Mouse (Mus musculus) lung, adult 2 months (tissue): ENCODE measurements around the gene Rbfox2. TPM values are rescaled to one million over a fixed set of nuclear protein-coding genes. Genes with fewer than 3 reads are reported as not detected.
"Not testable (repeated sequence)": the region's sequence is repeated elsewhere in the genome, so short reads cannot be mapped to it uniquely, and the experiment has no call there.

Experiments
- DNase-seq: peaks from one replicate; pipeline ENCODE4 v3.0.0; 2022
- H3K4me1 ChIP-seq: fragments of 200-500 bp; 2 replicates; pipeline ENCODE4 v1.6.1; 2011; ENCODE audit warnings: low read length; ENCODE audit not compliant: control insufficient read depth, insufficient read depth
- H3K4me3 ChIP-seq: fragments of 200-500 bp; replicated peaks from 2 replicates; pipeline ENCODE3; 2011; ENCODE audit warnings: low read depth, mild to moderate bottlenecking, control low read depth, low read length; ENCODE audit errors: extremely low read depth
- CTCF ChIP-seq: fragments of 200-500 bp; IDR thresholded peaks from 2 replicates; pipeline ENCODE4 v1.5.1; 2011; ENCODE audit warnings: mild to moderate bottlenecking, low read length, control low read depth; ENCODE audit not compliant: insufficient read depth
- POLR2A ChIP-seq: fragments of 200-500 bp; IDR thresholded peaks from 2 replicates; pipeline ENCODE4 v1.6.1; 2011; ENCODE audit warnings: low read depth, mild to moderate bottlenecking, control low read depth, low read length, borderline replicate concordance; ENCODE audit errors: extremely low read depth
- WGBS: fragments of 180-500 bp; shearing (Covaris S2); methylation state at CpG from one replicate; pipeline ENCODE4 v1.1.7; 2018; 5-methylcytosine and 5-hydroxymethylcytosine counted together
- polyA plus RNA-seq: library from polyadenylated mRNA; depleted of rRNA; stranded (reverse); fragments of >200 nt; gene quantifications from 2 replicates; pipeline ENCODE4 v1.2.3, GENCODE M21; 2012

Rbfox2 gene
- polyA plus RNA-seq, 1 experiment = 72.0 TPM

DNA sequence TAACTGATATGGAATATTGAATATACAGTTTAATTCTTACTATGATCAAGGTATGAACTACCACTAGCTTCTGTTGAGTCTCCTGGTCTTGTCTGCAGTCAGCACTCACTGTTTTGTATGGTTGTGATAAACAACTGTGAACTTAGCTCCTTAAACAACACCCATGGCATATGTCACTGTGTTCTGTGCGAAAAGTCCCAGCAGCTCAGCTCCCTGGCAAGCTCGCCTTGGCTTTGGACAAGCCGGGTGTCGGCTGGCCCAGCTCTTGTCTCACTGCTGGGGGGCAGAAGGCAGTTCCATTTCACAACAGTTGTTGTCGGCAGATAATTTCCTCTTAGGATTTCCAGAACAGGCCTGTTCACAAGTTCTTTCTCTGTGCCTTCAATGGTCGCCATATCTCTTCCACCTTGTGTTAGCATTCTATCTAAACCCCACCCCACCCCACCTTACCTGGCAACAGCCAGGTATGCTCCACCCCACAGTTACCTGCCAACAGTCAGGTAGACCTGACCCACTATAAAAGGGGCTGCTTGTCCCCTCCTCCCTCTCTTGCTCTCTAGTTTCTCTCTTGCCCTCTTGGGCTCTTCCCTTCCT is 241.4 kb downstream of the Rbfox2 start:
- DNase-seq = no peak
- 71% methylated on average over 6 of the region's 6 CpGs for WGBS
- no peak for TF ChIP-seq POLR2A
- H3K4me3 ChIP-seq = no peak overlapping the region
- H3K4me1 ChIP-seq = no peaks in the 10 kb centered on the region

DNA sequence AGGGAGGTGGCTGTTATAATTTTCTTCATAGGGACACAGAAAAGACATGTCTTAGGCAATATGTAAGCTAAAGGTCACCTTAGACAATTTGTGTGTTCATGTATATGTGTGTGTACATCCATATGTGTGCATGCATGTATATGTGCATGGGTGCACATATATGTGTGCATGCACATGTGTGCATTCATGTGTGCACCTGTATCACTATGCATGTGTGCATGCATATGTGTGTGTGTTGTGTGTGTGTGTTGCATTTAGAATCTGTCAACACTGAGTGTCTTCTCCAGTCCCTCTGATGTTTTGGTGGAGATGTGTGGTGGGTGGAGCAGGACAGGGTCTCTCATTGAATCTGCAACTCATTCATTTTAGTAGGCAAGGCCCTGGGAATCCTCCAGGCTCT is 244.1 kb downstream of the Rbfox2 start:
- no peak for TF ChIP-seq POLR2A
- no peak for TF ChIP-seq CTCF
- H3K4me3 ChIP-seq = no peak overlapping the region
- H3K4me1 ChIP-seq = no peaks in the 10 kb centered on the region
- DNase-seq = no peak

DNA sequence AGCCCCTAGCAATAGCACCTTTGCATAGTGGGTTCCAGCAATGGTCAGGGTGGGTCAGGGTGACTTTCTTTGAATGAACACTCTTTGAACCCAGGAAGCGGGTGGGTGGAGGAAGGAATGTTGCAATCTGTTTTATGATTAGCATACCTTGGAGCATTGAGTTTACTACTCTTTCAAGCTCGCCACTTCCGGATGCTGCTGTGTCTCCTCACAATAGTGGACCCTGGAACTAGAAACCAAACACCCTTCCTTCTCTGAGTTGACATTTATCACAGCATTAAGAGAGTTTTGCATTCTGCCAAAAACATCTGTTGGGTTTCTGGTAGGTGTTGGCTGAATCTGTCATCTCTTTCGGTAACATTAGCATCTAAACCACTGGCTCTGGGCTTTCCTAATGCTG is 247.4 kb downstream of the Rbfox2 start:
- not testable (repeated sequence) for DNase-seq, H3K4me1 ChIP-seq, H3K4me3 ChIP-seq
- WGBS = 87% methylated on average over 4 of the region's 4 CpGs

DNA sequence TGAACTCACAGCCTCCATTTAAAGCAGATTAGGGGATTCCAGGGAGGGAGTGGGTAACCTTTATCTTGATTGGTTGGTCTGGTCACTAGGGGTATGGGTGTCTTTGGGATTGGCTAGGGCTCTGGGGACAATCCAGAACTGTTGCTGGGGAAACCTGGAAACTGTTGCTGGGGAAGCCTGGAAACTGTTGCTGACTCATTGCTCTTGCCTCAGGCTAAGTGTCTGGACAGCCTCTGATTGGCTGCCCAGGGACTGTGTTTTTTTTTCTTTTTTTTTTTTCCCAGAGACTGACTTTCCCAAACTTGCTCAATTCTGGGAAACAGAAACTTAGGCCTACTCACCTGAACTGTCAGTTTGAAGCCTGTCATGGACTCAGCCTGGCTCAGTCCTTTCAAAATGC is 248.2 kb downstream of the Rbfox2 start:
- DNase-seq = no peak
- Histone ChIP-seq H3K4me3 (no peak overlapping the region), H3K4me1 (no peaks in the 10 kb centered on the region)
- no peak for TF ChIP-seq POLR2A
- no peak for TF ChIP-seq CTCF

DNA sequence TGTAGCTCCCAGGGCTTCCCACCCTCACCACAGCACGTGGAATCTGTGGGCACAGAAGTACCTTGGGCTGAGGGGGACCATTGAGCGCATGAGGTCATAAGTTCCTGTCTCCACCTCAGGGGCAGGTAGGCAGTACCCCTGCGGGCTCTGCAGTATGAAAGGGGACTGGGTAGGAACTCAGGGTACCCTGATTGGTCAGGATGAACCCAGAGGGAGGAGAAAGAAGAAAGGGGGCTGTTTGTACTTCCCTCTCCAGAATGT is 250.1 kb downstream of the Rbfox2 start:
- Histone ChIP-seq H3K4me3 (no peak overlapping the region), H3K4me1 (no peaks in the 10 kb centered on the region)
- no peak for TF ChIP-seq POLR2A
- no peak for TF ChIP-seq CTCF
- DNase-seq = no peak
- 46% methylated on average over 3 of the region's 3 CpGs for WGBS

DNA sequence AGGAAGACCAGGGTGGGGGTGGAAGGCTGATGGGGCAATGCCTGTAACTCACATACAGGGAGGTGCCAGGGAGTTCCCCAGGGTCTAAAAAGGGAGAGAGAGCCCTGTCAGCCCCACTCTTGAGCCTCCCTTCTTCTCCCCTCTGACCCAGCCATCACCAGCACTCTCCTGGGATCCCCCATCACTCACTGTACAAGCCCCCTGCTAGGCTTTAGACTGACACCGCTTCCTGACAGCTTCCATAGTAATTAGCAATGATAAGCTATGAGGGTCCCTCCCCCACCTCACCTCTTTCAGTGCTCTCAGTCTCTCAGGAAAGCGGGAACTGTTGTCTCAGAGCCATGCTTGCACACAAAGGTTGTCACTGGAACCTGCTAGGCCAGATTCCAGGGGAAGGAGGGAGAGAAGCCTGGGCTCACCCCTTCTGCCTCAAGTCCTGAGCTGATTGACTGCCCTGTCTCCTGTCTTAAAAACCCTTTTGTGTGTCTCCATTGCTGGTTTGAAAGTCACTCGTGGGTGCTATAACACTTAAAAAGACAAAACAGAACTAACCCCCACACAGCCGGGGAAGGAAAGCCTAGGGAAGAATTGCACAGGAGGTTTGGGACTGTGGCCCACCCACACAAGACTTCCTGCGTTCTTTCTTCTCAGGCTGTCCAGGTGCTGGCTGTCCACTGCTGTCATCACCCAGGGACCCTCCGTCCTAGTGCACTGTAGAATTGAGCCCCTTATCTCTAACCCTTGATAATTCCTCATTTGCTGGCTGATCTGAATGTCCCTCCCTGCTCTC is 250.6 kb downstream of the Rbfox2 start:
- WGBS = 48% methylated on average over 6 of the region's 6 CpGs
- no peak overlapping the region for H3K4me3 ChIP-seq
- H3K4me1 ChIP-seq = no peaks in the 10 kb centered on the region
- TF ChIP-seq POLR2A (no peak), CTCF (no peak)
- DNase-seq = no peak

DNA sequence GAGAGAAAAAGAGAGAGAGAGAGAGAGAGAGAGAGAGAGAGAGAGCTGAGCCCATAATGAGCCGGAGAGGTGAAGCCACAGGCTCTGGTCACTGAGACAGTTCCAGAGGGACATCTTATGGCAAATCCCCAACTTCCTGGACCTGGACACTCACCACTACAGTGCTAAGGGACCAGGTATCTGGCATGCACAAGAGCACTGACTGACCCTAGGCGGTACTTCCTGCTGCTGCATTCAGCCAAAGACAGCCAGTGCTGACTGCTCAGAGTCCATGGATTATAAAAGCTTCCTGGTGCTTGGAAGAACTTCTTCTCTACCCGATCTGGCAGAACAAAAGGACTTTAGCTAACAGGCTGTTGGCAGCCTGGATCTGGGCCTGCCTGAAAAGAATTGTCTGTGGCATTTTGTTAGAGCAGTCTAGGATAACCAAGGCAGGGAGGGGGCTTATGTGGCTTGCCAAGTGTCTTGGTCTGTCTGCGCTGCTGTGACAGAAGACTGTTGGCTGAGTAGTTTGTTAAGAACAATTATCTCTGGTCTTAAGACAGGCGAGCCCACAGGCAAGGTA is 252.1 kb downstream of the Rbfox2 start:
- no peak for DNase-seq
- 69% methylated on average over 5 of the region's 5 CpGs for WGBS
- no peaks in the 10 kb centered on the region for H3K4me1 ChIP-seq
- TF ChIP-seq POLR2A (no peak), CTCF (no peak)
- no peak overlapping the region for H3K4me3 ChIP-seq

DNA sequence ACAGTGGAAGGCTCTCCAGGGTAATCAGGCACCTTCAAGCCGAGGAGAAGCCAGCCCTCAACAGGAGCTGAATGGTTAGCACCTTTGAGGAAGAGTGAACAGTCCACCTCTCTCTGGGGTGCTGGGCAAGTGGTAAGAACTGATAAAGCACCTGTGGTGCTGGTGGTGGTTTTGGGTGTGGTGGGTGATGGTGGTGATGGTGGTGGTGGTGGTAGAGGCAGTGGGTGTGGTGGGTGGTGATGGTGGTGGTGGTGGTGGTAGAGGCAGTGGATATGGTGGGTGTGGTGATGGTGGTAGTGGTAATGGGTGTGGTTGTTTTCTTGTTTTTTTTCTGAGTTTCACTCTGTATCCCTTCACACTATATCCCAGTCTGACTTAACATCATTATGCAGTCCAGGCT is 253.8 kb downstream of the Rbfox2 start:
- no peak overlapping the region for H3K4me3 ChIP-seq
- no peaks in the 10 kb centered on the region for H3K4me1 ChIP-seq
- no peak for DNase-seq
- no peak for TF ChIP-seq POLR2A
- TF ChIP-seq CTCF = no peak
- 75% methylated on average over 1 of the region's 1 CpGs for WGBS

DNA sequence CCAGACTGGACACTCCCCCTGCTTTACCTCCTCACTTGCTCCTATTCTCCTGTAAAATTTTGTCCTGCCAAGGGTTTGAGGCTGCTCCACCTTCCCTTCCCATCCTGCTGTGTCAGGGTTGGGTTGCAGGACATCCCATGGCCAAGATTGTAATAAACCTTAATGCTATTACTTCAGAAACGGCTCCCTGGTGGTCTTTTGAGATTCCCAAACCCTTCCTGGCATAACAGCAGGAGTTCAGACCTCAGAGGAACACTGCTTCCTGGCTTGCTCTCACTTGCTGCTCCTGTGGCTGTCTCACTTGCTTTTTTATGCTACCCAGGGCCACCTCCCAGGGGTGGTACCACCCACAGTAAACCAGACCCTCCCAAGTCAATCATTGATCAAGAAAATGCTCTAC is 254.6 kb downstream of the Rbfox2 start:
- Histone ChIP-seq H3K4me1 (no peaks in the 10 kb centered on the region), H3K4me3 (no peak overlapping the region)
- no peak for TF ChIP-seq CTCF
- no peak for TF ChIP-seq POLR2A
- no peak for DNase-seq
- WGBS = 35% methylated on average over 1 of the region's 1 CpGs

DNA sequence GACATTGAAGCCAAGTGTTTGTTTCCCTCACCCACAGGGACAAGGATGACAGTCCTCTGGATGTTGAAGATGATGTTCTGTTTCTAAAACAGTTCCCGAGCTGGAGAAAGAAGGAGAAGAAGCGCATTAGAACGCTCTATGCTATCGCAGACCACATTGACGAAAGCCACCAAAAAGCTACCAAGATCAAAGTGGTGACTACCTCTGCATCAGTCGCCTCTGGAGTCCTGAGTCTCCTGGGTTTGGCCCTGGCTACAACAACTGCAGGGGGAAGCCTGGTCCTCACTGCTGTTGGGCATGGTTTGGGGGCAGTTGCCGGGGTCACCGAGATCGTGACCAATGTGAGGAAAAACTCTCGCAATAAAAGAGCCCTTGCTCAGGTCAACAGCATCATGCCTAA is 256.2 kb downstream of the Rbfox2 start, which contains the start of gene Mb:
Gene Mb (minus strand): TSS at position 101 of the 400 bp plus-strand sequence.
- 89% methylated on average over 10 of the region's 10 CpGs for WGBS
- TF ChIP-seq POLR2A = no peak
- TF ChIP-seq CTCF = no peak
- no peaks in the 10 kb centered on the region for H3K4me1 ChIP-seq
- no peak for DNase-seq
- no peak within 1 kb of the TSS for H3K4me3 ChIP-seq
